Mouse (Mus musculus) lung, postnatal 0 days (tissue): ENCODE results near the gene Igflr1.

Source experiments
- CTCF ChIP-seq: IDR thresholded peaks from 2 replicates; pipeline ENCODE4 v1.5.1; 2016; ENCODE audit warnings: antibody characterized with exemption, mild to moderate bottlenecking
- EP300 ChIP-seq: IDR thresholded peaks from 2 replicates; pipeline ENCODE4 v1.6.1; 2016; ENCODE audit warnings: antibody characterized with exemption, mild to moderate bottlenecking, control low read depth

DNA sequence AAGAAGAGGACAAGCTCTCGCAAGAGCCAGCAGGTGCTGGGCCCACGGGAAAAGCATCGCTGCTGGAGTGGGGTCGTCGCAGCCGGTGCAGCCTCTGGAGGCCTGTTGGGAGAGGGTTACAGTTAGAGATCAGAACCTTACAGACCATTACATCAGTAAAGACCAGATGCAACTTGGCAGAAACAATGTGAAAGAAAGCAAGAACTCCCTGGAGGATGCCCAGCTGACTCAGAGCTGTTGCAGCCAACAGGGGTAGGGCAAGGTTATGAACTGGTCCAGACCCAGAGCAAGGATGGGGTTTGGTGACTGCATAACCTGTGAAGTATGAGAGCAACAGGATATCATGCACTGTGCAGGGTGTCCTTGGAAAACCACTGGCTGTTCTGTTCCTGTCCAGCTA lies 40.7 kb upstream of the Igflr1 start:
- TF ChIP-seq CTCF = no peak
- TF ChIP-seq EP300 = no peak
